Mouse (Mus musculus) C2C12 (cell line): Measurements from ENCODE around the gene Zbtb7b.

Experiments used
- CTCF ChIP-seq: IDR thresholded peaks from one replicate; pipeline ENCODE4 v1.5.1; 2011; ENCODE audit not compliant: control insufficient read depth, insufficient read depth, insufficient read length
- FOSL1 ChIP-seq: IDR thresholded peaks from one replicate; pipeline ENCODE4 v1.8.0; 2011; ENCODE audit warnings: mild to moderate bottlenecking, low read length; ENCODE audit not compliant: poor library complexity, insufficient read depth, severe bottlenecking
- MAX ChIP-seq: IDR thresholded peaks from one replicate; pipeline ENCODE4 v1.6.1; 2011; ENCODE audit warnings: mild to moderate bottlenecking, control low read depth
- MYOD1 ChIP-seq: IDR thresholded peaks from one replicate; pipeline ENCODE4 v1.6.1; 2011; ENCODE audit warnings: low read depth; ENCODE audit not compliant: control insufficient read depth, insufficient read length
- MYOG ChIP-seq: IDR thresholded peaks from one replicate; pipeline ENCODE4 v1.6.1; 2011; ENCODE audit not compliant: control insufficient read depth, insufficient read length; ENCODE audit errors: extremely low read depth
- USF1 ChIP-seq: IDR thresholded peaks from one replicate; pipeline ENCODE4 v1.6.1; 2011; ENCODE audit warnings: low read depth, mild to moderate bottlenecking, control low read depth, moderate library complexity

- TF ChIP-seq CTCF: no peak
- TF ChIP-seq USF1: no peak
- no peak for TF ChIP-seq MYOD1
- no peak for TF ChIP-seq MAX
- TF ChIP-seq FOSL1: no peak
- no peak for TF ChIP-seq MYOG
These were observed 13.9 kb downstream of the Zbtb7b start for GRCm38 (mm10) chr3:89380711-89381110.
